Mouse (Mus musculus) adrenal gland, postnatal 25 days (tissue): ENCODE measurements around the gene Ly75. TPM values are rescaled to one million over a fixed set of nuclear protein-coding genes. Genes with fewer than 3 reads are reported as not detected.

Experiments
- total RNA-seq: library from RNA; stranded (reverse); gene quantifications from 2 replicates; pipeline ENCODE4 v1.2.3, GENCODE M21; 2021

Ly75 gene
- total RNA-seq, 1 experiment from 2014 or later = 1.3 TPM

Other genes starting within 250 kb of the Ly75 start
- 98.4 and 110 TPM in 2 replicates for gene Baz2b, start 173.5 kb downstream of the Ly75 start, total RNA-seq
- 49.8 and 55.5 TPM in 2 replicates for gene March7, start 173.4 kb downstream of the Ly75 start, total RNA-seq
- 27.6 and 27.7 TPM in 2 replicates for gene Cd302, start 98.8 kb downstream of the Ly75 start, total RNA-seq
- 3.4 and 4.4 TPM in 2 replicates for gene Pla2r1, start 170.0 kb upstream of the Ly75 start, total RNA-seq